Mouse (Mus musculus) kidney, adult 9 months (tissue): ENCODE data around the gene Robo4.

Source experiments
- DNase-seq: peaks from one replicate; pipeline ENCODE4 v3.0.0; 2022

The Robo4 gene

GRCm38 (mm10) chr9:37401802-37402201 is at the start of gene Robo4:
Gene Robo4 (plus strand): TSS chr9:37401897.
- peak; percentile 73 for DNase-seq

GRCm38 (mm10) chr9:37354485-37354884 is 47.2 kb upstream of the Robo4 start:
- no peak for DNase-seq

- no peak for DNase-seq
Measured at GRCm38 (mm10) chr9:37358713-37359330, 42.9 kb upstream of the Robo4 start.

- DNase-seq: peak; percentile 24
Measured at GRCm38 (mm10) chr9:37359331-37360220, 42.1 kb upstream of the Robo4 start.

- peak; percentile 56 for DNase-seq
Measured at GRCm38 (mm10) chr9:37362084-37362483, 39.6 kb upstream of the Robo4 start.

DNA sequence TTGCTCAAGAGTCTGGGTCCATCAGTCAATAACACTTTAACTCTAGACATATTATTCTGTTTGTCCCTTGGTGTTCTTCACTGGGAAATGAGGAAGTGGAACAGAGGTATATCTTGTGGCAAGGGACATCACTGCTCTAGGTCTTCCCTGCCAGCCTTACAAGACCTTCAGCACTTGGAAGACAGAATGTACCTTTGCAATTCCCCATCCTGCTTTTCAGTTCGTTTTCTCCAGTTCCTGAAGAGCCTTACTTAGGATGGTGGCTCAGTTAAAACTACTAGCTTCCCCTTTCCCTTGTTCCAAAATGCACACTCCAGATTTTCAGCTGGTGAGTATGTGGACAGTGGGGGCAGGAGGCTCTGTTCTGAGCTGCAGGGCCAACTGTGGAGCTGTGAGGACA is 38.8 kb upstream of the Robo4 start:
- no peak for DNase-seq

DNA sequence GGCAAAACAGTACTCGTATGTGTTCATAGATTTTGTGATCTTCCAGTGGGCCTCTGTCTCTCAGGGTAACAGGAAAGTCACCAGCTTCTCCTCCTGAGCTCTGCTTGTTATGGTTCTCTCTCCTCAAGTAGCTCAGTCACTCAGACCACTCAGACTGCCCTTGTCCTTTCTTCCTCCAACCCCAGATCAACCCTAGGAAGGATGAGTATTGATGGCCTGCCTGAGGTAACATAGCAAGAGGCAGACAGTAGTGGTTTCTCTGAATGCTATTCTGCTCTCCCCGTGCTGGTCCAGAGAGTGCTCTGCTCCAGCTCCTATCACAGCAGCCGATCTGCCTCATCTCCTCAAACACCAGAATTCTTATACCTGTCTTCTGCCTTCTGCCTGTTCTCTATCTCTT is 38.1 kb upstream of the Robo4 start:
- DNase-seq: no peak

DNA sequence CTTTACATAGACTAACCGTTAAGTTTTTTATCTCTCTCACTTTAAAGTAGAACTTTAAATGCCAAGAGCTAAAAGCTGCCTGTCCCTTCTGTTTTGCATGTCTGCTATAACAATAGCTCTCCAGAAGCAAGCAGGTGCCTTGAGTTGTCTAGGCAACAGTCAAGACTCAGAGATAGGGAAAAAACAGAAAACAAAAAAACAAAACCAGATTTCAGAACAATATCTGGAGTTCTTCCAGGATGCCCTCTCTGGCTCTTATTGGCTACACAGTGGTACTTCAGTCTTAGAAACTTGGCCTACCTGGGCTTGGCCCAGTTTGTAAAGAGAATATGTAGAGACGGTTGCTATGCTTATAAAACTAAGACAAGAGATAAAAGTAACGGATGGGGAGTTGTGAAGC is 37.3 kb upstream of the Robo4 start:
- DNase-seq: no peak

DNA sequence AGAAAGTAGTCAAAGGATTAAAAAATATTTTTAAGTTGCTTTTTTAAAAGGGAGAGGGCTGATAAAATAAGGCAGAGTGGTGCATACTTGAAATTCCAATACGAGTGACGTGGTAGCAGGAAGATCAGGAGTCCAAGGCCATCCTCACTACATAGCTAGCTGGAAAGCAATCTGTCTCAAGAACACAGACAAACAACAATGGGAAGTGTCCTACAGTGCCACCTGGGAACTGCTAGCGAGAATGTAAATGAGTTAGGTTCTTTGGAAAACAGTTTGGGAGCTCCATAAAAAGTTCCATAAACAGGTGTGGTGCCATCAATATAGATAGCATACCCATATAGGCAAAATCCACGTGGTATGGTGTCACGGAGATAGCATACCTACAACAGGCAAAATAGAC is 36.0 kb upstream of the Robo4 start:
- peak; percentile 45 for DNase-seq

DNA sequence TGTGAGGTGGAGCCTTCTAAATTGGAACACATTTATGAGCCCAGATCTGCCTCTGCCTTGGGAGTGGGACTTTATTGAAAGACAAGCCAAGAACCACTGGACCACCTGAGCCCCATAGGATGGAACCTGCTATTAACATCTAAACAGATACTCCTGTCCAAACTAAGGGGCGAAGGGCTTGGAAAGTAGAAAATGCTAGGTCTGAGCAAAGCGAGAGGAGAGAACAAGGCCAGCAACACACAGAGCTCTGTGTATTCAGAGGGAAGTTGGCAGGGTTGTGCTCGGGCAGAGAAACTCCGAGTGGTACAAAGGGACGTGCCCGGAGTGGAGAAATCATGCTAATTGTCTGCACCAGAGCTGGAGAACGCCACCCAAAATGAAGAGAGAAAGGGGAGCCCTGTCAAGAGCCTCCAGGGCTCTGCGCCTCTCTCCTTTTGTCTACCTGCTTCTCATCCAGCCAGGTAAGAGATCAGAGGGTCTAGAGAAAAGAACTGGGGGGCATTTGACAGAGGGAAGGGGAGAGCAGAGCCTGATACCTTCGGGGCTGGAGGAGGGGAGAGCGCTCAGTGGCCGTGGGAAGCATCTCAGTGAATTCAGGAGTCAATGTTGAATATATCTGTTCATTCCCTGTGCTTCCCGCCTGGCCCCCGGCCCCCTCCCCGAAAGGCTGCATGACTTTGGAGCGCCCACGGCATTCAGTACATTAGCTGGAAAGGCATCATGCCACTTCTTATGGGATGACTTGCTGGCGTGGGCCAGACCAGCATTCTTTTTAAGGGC is 34.2 kb upstream of the Robo4 start, which contains the start of gene Hepacam:
Hepacam (plus strand) TSS at position 51 of the 780 bp plus-strand sequence.
- no peak for DNase-seq

GRCm38 (mm10) chr9:37368081-37368830 is 33.4 kb upstream of the Robo4 start:
- DNase-seq: peak; percentile 14

DNA sequence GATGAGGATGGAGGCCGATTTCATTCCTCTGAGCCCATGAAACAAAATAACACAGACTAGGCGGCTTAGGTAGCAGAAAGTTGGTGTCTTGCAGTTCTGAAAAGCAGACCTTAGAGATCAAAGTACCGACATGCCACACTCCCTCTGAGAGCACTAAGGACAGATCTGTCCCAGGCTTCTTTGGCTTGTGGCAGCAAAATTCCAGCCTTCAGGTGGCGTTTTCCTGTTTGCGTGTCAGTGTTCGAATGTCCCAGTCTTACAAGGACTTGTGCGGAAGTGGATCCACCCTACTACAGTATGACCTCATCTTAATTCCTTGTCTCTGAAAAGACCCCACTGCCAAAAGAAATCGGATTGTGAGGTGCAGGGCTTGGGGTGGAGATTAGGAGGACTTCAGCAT is 32.8 kb upstream of the Robo4 start:
- DNase-seq: peak; percentile 67

DNA sequence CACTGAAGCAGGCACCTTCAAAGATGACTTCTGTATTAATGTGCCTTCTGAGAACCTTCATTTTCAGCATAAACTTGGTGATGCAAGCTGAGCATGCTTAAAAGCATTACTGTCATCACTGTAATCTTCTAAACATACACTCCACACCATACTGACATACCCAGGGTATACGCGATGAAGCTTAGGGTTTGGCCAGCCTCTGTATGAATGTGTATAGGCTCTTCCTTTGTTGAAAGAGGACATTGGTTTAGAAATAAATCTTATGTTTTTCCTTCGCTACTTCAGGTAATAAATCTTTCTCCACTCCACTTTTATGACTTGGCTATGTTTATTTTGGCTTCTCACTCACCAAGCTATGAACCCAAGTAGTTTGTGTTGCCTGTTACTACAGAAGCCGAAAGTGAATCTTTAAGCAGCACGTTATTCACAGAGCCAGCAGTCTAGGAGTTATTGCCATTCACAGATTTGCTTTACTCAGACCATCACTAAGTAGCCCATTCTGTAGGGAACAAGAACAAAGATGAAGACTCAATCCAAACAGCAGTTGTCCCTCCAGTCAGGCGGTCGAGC is 30.4 kb upstream of the Robo4 start:
- peak; percentile 16 for DNase-seq

- DNase-seq: no peak
Measured at GRCm38 (mm10) chr9:37375718-37376117, 26.0 kb upstream of the Robo4 start.

DNA sequence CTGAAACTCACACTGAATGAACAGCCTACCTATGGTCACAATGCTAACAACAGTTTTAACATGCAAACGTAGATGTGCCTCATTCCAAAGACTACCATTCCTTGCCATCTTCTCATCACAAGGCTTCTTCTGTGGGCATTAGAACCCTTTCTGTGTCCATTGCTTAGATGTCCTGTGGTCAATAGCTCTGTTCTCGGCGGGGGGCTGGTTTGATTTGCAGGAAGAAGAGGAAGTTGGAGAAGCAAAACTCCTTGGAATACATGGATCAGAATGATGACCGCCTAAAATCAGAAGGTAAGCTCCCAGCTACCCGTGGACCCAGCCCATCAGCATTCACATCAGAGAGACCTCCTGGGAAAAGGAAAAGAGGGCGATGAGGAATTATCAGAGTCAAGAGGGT is 18.5 kb upstream of the Robo4 start:
- DNase-seq: no peak

GRCm38 (mm10) chr9:37384284-37385182 is 17.2 kb upstream of the Robo4 start:
- DNase-seq: no peak

DNA sequence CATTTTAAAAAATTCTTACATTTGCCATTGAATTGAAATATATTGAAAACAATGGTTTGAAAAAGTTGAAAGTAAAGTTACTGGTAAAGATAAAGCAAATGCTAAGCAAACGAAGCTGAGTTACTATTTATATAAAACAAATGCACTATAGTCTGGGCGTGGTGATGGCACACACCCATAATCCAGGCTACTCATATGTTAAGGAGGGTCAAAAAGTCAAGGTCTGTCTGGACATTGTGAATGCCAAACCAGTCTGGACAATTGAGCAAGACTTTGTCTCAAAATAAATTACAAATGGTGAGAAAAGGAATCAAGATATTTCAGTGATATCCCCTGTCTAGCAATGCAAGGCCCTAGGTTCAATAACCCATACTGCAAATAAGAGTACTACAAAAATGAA is 10.8 kb upstream of the Robo4 start:
- DNase-seq: no peak

DNA sequence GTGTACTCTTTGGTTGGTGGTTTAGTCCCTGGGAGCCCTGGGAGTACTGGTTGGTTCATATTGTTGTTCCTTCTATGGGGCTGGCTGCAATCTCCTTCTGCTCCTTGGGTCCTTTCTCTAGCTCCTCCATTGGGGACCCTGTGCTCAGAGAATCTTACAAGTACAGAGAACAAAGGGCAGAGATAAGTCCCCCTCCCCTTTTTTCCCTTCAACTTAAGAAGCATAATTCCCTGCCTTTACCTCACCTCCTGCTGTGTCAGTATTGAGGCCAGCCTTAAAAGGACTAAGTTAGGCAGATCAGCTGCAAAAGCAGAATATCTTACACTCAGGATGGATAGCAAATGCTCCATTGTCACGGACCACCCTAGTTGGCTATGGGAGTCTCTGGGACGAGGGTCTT is 9.6 kb upstream of the Robo4 start:
- no peak for DNase-seq

GRCm38 (mm10) chr9:37393482-37394131 is 8.1 kb upstream of the Robo4 start:
- no peak for DNase-seq

DNA sequence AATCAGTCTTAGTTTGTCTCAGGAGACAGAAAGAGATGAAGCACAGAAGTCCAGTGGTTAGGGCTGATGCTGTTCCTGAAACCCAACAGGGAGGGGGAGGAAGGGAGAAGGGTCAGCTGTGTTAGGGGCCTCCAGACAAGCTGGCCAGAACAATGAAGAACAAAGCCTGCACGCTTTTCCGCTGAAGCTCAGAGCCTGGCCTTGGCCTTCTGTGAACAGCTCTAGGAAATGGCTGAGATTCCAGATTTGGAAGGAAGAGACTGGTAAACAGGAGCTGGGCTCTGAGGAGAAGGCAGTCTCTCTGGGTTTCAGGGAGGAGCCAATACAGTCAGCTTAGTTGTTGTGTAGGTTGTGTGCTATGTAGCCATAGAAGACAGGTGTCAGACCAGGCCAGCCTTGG is 1.1 kb upstream of the Robo4 start:
- peak; percentile 65 for DNase-seq

DNA sequence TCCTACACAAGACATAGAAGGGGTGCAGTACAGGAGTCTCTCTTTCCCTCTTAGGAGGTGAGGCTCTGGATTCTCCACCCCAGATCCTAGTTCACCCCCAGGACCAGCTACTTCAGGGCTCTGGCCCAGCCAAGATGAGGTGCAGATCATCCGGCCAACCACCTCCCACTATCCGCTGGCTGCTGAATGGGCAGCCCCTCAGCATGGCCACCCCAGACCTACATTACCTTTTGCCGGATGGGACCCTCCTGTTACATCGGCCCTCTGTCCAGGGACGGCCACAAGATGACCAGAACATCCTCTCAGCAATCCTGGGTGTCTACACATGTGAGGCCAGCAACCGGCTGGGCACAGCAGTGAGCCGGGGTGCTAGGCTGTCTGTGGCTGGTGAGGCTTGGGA is 804 bp downstream of the Robo4 start:
- no peak for DNase-seq
